Mouse (Mus musculus) kidney, postnatal 14 days (tissue): ENCODE results near the gene Zfp641.

Experiments
- DNase-seq: peaks from one replicate; pipeline ENCODE4 v3.0.0; 2022; ENCODE audit warnings: mixed read lengths

The Zfp641 gene

DNA sequence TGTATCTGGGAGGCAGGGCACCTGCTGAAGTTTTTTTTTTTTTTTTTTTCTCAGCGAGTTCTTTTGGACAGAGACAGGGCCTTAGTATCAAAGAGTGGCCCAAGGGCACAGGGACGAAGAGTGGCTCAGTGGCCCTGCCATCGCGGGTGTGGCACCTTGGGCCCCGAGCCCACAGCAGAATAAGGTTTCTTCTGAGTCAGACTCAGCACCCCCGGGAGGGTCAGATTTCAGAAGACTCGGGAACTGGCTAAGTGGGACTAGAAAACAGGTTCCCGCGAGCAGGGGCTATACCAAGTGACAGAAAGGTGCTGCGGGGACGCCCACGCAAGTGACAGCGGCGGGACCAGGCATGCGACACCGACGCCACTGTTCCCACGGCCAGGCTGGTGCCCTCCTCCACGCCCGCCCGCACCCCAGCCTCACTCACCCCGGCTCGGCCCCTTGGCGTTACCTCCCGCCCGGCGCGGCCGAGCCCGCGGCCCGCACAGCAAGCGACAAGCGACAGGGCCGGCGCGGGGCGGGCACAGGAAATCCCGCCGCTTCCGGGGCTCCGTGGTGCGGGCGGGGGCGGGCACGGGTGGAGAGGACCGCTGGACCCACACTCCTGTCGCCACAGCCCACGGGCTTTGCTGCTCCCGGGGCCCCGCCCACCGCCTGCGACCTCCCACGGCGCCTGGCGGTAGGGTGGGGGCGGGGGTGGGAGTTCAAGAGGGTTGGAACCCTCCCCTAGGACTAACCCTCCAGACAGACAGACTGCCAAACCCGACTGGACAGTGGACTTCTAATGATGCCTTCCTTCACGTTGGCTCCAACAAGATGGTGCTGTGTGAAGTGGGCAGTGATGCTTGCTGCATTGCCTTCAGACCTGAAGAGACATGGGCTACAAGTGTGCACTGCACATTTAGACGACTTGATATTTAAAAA is at the start of gene Zfp641:
Gene Zfp641 (minus strand): TSS at position 534 of the 924 bp plus-strand sequence.
- peak; percentile 71 for DNase-seq

GRCm38 (mm10) chr15:98340887-98341286 is 44.9 kb upstream of the Zfp641 start, which contains the start of gene Olfr284:
TSS of gene Olfr284 (minus strand) at chr15:98340987.
- no peak for DNase-seq

DNA sequence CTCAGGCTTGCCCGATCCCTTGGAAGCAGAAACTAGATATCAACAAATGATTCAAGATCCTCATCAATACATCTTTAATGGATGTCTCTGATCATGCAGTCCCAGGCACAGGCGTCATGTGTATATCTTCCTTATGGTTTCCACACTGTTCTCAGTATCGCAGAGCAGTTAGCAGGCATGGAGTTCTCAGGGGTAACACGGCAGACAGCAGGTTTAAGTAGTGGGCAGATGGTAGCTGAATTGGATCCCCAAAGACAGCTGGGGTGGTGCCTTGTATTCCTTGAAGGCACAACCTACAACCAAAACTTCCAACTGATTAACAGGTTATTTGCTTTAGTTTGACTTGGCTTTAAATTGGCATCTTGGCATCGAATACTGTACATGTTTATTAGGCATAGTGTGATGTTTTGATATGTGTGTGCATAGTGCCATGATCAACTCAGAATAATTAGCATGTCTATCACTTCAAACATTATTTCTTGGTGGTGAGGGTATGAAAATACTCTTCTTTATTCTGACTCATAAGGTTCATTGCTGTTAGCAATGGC is 21.3 kb upstream of the Zfp641 start, which contains the start of gene Olfr285:
Gene Olfr285 (minus strand): TSS at position 177 of the 548 bp plus-strand sequence.
- DNase-seq = no peak

- no peak for DNase-seq
Observed at GRCm38 (mm10) chr15:98315703-98316102, 19.7 kb upstream of the Zfp641 start.

GRCm38 (mm10) chr15:98293651-98294050 is 2.3 kb downstream of the Zfp641 start:
- no peak for DNase-seq

DNA sequence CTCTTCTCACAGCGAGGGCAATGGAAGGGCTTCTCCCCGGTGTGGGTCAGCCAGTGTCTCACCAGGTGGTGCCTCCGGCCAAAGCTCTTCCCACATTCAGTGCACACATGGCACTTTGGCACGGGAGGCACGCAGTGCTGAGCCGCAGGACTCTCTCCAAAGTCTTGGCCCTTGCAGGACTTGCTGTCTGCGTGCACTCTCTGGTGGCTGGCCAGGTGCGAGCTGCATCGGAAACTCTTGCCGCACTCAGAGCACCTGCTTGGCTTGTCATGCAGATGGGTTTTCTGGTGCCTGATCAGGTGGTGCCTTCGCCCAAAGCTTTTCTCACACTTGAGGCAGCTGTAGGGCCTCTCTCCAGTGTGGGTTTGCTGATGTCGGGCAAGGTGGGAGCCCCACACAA is 7.4 kb downstream of the Zfp641 start:
- no peak for DNase-seq

- peak; percentile 40 for DNase-seq
Observed at GRCm38 (mm10) chr15:98286418-98286817, 9.5 kb downstream of the Zfp641 start.

GRCm38 (mm10) chr15:98257776-98258175 is 38.2 kb downstream of the Zfp641 start:
- no peak for DNase-seq

GRCm38 (mm10) chr15:98257193-98257592 is 38.8 kb downstream of the Zfp641 start, which contains the start of gene H1fnt:
TSS of gene H1fnt (minus strand) at chr15:98257293.
- no peak for DNase-seq

DNA sequence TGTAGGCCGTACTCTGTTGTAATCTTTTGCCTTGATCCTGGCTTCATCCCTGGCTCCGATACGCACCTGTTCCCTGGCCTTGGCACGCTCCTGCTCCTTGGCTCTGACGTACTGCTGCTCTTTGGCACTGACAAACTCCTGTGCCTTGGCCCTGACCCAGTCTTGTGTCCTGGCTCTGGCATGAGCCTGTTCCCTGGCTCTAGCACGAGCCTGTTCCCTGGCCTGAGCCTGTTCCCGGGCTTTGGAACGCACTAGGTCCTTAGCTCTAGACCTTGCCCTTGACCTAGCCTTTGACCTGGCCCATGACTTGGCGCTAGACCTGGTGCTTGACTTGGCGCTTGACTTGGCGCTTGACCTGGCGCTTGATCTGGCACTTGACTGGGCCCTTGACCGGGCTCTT is 39.7 kb downstream of the Zfp641 start:
- no peak for DNase-seq
